Mouse (Mus musculus): Measurements from ENCODE around the gene Gm10234. TPM values are rescaled to one million over a fixed set of nuclear protein-coding genes. Genes with fewer than 3 reads are reported as not detected.

Gene Gm10234
- polyA plus RNA-seq, 1 experiment, result not detected

DNA sequence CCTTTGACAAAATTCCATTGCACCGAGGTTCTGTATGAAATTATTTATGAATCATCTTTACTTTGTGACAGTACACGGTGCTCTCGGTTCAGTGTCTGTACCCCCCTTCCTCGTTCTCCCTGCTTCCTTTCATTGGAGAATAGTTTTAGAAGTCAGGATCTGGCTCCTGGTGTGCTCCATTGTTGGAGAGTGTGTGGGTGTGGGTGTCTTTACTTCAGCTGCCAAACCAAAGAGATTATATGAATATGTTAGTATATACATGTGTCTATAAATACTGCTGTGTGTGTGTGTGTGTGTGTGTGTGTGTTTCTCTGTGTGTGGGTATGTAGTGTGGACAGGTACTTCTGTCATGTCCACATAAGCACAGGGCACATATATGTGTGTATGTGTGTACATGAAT, 49.9 kb downstream of the Gm10234 start:
- TF ChIP-seq USF1 (IDR thresholded peaks at IDR 0.05; ENCODE audit: low read depth), result no peak
- TF ChIP-seq MYOD1 (IDR thresholded peaks at IDR 0.05; ENCODE audit: control insufficient read depth, insufficient read length, low read depth), result no peak
- TF ChIP-seq MAX (IDR thresholded peaks at IDR 0.05), result no peak
- no peak for TF ChIP-seq CTCF (IDR thresholded peaks at IDR 0.05; ENCODE audit: control insufficient read depth, insufficient read depth, insufficient read length)
- TF ChIP-seq FOSL1 (IDR thresholded peaks at IDR 0.05; ENCODE audit: insufficient read depth, low read length, poor library complexity, severe bottlenecking), result no peak
- TF ChIP-seq CEBPB (IDR thresholded peaks at IDR 0.05; ENCODE audit: low read depth), result no peak
- TF ChIP-seq MYOG (IDR thresholded peaks at IDR 0.05; ENCODE audit: control insufficient read depth, extremely low read depth, insufficient read length), result no peak
- H3ac ChIP-seq (ENCODE audit: control insufficient read depth, insufficient read length, low read depth), result no peak overlapping the region
- H3K27me3 ChIP-seq (ENCODE audit: control insufficient read depth, insufficient read depth, insufficient read length), result peaks cover 7% of the 10 kb centered on the region
- no peak overlapping the region for H3K4me3 ChIP-seq (ENCODE audit: insufficient read depth, poor library complexity, severe bottlenecking)
- no peaks in the 10 kb centered on the region for H3K79me3 ChIP-seq (ENCODE audit: low read depth)
- no peaks in the 10 kb centered on the region for H3K36me3 ChIP-seq (ENCODE audit: control insufficient read depth, insufficient read depth)
- no peaks in the 10 kb centered on the region for H3K79me2 ChIP-seq (ENCODE audit: control insufficient read depth, insufficient read depth)

Other genes with a start within 250 kb of the Gm10234 start
- gene Kbtbd8, start 204.9 kb upstream of the Gm10234 start, polyA plus RNA-seq (2012; fragmentation: generic; extraction: Trizol), result 0.51 TPM